Mouse (Mus musculus) liver, embryonic 11.5 days (tissue): ENCODE measurements at regions not wholly inside any gene's neighbourhood (a gene's known extent, or its start where the extent isn't known, plus 50 kb on each side); places are given as distances from the start of the nearest gene placed in this dataset.

ENCODE experiments used
- ATAC-seq: fragments of 200-750 bp; cut with Nextera tagmentation; replicated peaks from 2 replicates; pipeline ENCODE4 v1.8.0; 2017; ENCODE audit warnings: moderate number of reproducible peaks, mild to moderate bottlenecking, moderate TSS enrichment, moderate library complexity; ENCODE audit not compliant: low FRiP score
- DNase-seq: peaks from one replicate; pipeline ENCODE4 v3.0.0-alpha.2; 2017; ENCODE audit warnings: low spot score
- H3K27ac ChIP-seq: fragments of 300-500 bp; sonication (generic); 2 replicates; pipeline ENCODE4 v1.5.1; 2014; ENCODE audit warnings: mild to moderate bottlenecking, low read depth, low read length, control low read depth
- H3K27me3 ChIP-seq: fragments of 300-500 bp; sonication (generic); replicated peaks from 2 replicates; pipeline ENCODE4 v1.6.1; 2014; ENCODE audit warnings: low read length, mixed read lengths; ENCODE audit not compliant: control insufficient read depth, insufficient read depth
- H3K36me3 ChIP-seq: fragments of 300-500 bp; sonication (generic); 2 replicates; pipeline ENCODE4 v1.6.1; 2014; ENCODE audit warnings: mild to moderate bottlenecking, low read length, moderate library complexity, mixed read lengths; ENCODE audit not compliant: control insufficient read depth, insufficient read depth
- H3K4me1 ChIP-seq: fragments of 300-500 bp; sonication (generic); replicated peaks from 2 replicates; pipeline ENCODE4 v1.6.1; 2014; ENCODE audit warnings: low read length, mixed read lengths; ENCODE audit not compliant: control insufficient read depth, insufficient read depth
- H3K4me2 ChIP-seq: fragments of 300-500 bp; sonication (generic); 2 replicates; pipeline ENCODE4 v1.6.1; 2014; ENCODE audit warnings: mild to moderate bottlenecking, control low read depth, moderate library complexity
- H3K4me3 ChIP-seq: fragments of 300-500 bp; sonication (generic); 2 replicates; pipeline ENCODE4 v1.5.1; 2014; ENCODE audit warnings: low read depth, low read length, control low read depth
- H3K9ac ChIP-seq: fragments of 300-500 bp; sonication (generic); 2 replicates; pipeline ENCODE4 v1.6.1; 2014; ENCODE audit warnings: low read depth, low read length, control low read depth
- H3K9me3 ChIP-seq: fragments of 300-500 bp; sonication (generic); 2 replicates; pipeline ENCODE4 v1.6.1; 2016; ENCODE audit warnings: low read length, inconsistent platforms, mixed read lengths; ENCODE audit not compliant: control insufficient read depth
- WGBS: fragments of 180-500 bp; shearing (Covaris S2); extraction: QIAGEN DNeasy Blood & Tissue Kit; methylation state at CpG from one replicate; pipeline ENCODE4 v1.1.7; 2014; 5-methylcytosine and 5-hydroxymethylcytosine counted together

DNA sequence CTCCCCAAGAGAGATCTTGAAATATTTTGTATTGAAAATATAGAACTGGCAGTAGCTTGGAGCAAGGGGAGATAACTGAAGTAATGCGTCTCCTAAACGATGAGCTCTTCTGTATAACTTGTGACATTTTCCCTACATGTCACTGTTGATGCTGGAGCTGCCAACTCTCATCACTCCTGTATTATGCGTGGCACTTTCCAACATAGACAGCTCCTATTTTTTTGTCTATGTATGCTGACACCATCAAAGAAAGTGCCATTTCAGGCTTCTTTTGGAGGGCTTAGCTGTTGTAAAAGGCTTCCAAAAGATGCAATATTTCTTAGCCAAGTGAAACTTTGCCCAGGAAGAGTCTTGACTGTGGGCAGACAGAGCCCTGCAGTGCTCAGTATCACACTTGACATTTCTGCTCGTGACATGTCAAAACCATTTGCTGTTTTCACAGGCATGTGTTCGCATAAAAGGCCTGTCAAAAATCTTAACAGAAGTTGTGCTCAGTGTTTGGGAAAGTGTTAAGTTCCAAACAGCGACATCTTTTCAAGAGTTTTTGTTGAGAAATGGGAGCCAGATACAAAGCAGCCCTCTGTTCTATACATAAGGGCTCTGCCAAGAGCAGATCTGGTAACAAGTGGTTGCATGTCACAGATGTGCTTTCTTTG lies 53.6 kb upstream of the Otol1 start:
- WGBS = 81% methylated on average over 6 of the region's 6 CpGs
- H3K27me3 ChIP-seq = no peaks in the 10 kb centered on the region
- no peak for DNase-seq

DNA sequence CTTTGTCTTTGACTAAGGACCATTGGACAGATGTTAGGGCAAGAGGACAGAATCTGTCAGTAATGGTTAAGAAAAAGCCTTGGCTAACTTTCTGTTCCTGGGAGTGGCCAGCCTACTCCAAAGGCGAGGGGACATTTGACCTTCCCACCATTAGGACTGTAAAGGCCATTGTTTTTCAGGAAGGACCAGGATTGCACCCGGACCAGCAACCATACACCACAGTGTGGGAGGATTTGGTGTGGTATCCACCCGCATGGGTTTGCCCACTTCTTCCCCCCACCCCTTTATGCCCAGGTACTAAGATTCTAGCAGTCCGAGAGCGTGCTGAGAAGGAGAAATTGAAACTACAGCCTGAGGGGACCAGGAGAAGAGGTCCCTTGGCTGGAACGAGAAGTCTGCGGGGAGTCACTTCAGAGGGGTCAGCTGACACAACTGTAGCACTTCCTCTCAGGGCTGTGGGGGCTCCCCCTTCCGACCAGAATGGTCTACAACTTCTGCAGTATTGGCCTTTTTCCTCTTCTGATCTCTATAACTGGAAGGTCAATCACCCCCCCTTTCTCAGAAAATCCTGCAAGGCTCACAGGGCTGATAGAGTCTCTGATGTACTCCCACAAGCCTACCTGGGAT lies 63.2 kb upstream of the Sptssb start:
- H3K27me3 ChIP-seq = no peaks in the 10 kb centered on the region
- H3K27ac ChIP-seq = no peak overlapping the region
- H3K4me2 ChIP-seq = no peak overlapping the region
- H3K4me1 ChIP-seq = no peaks in the 10 kb centered on the region
- H3K9ac ChIP-seq = no peak overlapping the region
- WGBS = 76% methylated on average over 8 of the region's 8 CpGs
- ATAC-seq (no peak), DNase-seq (no peak)
- H3K9me3 ChIP-seq = no peaks in the 10 kb centered on the region
- H3K4me3 ChIP-seq = no peak overlapping the region
- no peaks in the 10 kb centered on the region for H3K36me3 ChIP-seq

More for the DNA sequence above, 53.6 kb upstream of the Otol1 start:
- no peaks in the 10 kb centered on the region for H3K9me3 ChIP-seq
- ATAC-seq = no peak
- no peak overlapping the region for H3K4me2 ChIP-seq
- no peak overlapping the region for H3K4me3 ChIP-seq
- no peak overlapping the region for H3K9ac ChIP-seq
- H3K27ac ChIP-seq = no peak overlapping the region
- no peaks in the 10 kb centered on the region for H3K36me3 ChIP-seq
- no peaks in the 10 kb centered on the region for H3K4me1 ChIP-seq

- Histone ChIP-seq H3K9me3 (no peaks in the 10 kb centered on the region), H3K36me3 (no peaks in the 10 kb centered on the region), H3K27ac (no peak overlapping the region), H3K27me3 (no peaks in the 10 kb centered on the region), H3K4me1 (no peaks in the 10 kb centered on the region; the same call in 1 of the 2 replicates), H3K4me3 (no peak overlapping the region), H3K4me2 (peak overlapping the region; percentile 12; the same call in 1 of the 2 replicates), H3K9ac (no peak overlapping the region)
- 47% methylated on average over 14 of the region's 14 CpGs for WGBS
- DNase-seq (no peak), ATAC-seq (no peak)
Measured at GRCm38 (mm10) chr3:69912859-69913258, 53.1 kb upstream of the Sptssb start.

GRCm38 (mm10) chr3:69910073-69910472 lies 50.3 kb upstream of the Sptssb start:
- Histone ChIP-seq H3K27ac (no peak overlapping the region), H3K4me2 (no peak overlapping the region), H3K4me3 (no peak overlapping the region), H3K9ac (no peak overlapping the region), H3K9me3 (no peaks in the 10 kb centered on the region), H3K4me1 (no peaks in the 10 kb centered on the region; the same call in 1 of the 2 replicates), H3K36me3 (no peaks in the 10 kb centered on the region), H3K27me3 (no peaks in the 10 kb centered on the region)
- no peak for DNase-seq
- 82% methylated on average over 8 of the region's 8 CpGs for WGBS
- no peak for ATAC-seq
